8 mouse cellular contexts compared by ENCODE assay signal in genomic region chr19:37697651-37698272, GRCm38 (mm10). TPM values are rescaled to one million over a fixed set of nuclear protein-coding genes. Genes with fewer than 3 reads are reported as not detected.
DNase-seq lines count a peak whose midpoint lies in the region; ATAC-seq and TF ChIP-seq lines count a peak whose summit lies in the region.

Gene Cyp26a1, plus strand, starts transcription at chr19:37697798.

- intact Hi-C loops in left cerebral cortex, postnatal 36 days (cut with DNase I): no loop called here

- H3K27ac ChIP-seq in heart, embryonic 15.5 days: no peak within 1 kb of the TSS
- H3K27ac ChIP-seq in forebrain, embryonic 10.5 days: no peak within 1 kb of the TSS; the same call in 1 of the 2 replicates
- H3K27ac ChIP-seq in olfactory bulb, adult 2 months (ENCODE audit: insufficient read depth, low read depth, low read length): no peak within 1 kb of the TSS

- no peaks in the 10 kb centered on the region for H3K36me3 ChIP-seq in heart, embryonic 15.5 days
- no peaks in the 10 kb centered on the region for H3K36me3 ChIP-seq in forebrain, embryonic 10.5 days (replicated peaks)

- H3K27me3 ChIP-seq in heart, embryonic 15.5 days: peaks cover 100% of the 10 kb centered on the region
- H3K27me3 ChIP-seq in forebrain, embryonic 10.5 days (ENCODE audit: poor library complexity, severe bottlenecking): peaks cover 100% of the 10 kb centered on the region

- no peak for TF ChIP-seq POLR2A in olfactory bulb, adult 2 months (IDR thresholded peaks at IDR 0.05; ENCODE audit: insufficient read depth, low read depth, low read length)

- peaks cover 39% of the 10 kb centered on the region for H3K4me1 ChIP-seq in heart, embryonic 15.5 days (replicated peaks)
- peaks cover 51% of the 10 kb centered on the region for H3K4me1 ChIP-seq in forebrain, embryonic 10.5 days
- H3K4me1 ChIP-seq in olfactory bulb, adult 2 months (ENCODE audit: control insufficient read depth, insufficient read depth, low read length): peaks cover 33% of the 10 kb centered on the region

- no peak within 1 kb of the TSS for H3K9ac ChIP-seq in heart, embryonic 15.5 days

- H3K4me2 ChIP-seq in heart, embryonic 15.5 days: peak within 1 kb of the TSS; percentile 82

- under 1% methylated on average over 49 of the region's 51 CpGs for WGBS in heart, embryonic 15.5 days
- under 1% methylated on average over 51 of the region's 51 CpGs for WGBS in forebrain, embryonic 10.5 days
- WGBS in olfactory bulb, adult 2 months: 1% methylated on average over 51 of the region's 51 CpGs

- no peak for DNase-seq in heart, adult 18-20 months
- DNase-seq in forebrain, embryonic 10.5 days (ENCODE audit: extremely low spot score, low spot score): peak; percentile 39
- peak; percentile 45 to 63 for DNase-seq in kidney, postnatal 4 days
- no peak for DNase-seq in spleen, postnatal 36 days (ENCODE audit: low spot score in 2 of 2)
- DNase-seq in left cerebral cortex, postnatal 36 days (ENCODE audit: low spot score in 2 of 2): no peak
- no peak for DNase-seq in lung, postnatal 36 days

- peak within 1 kb of the TSS; percentile 50 for H3K4me3 ChIP-seq in heart, embryonic 15.5 days
- peak within 1 kb of the TSS; percentile 47 for H3K4me3 ChIP-seq in forebrain, embryonic 10.5 days
- peak within 1 kb of the TSS; percentile 28 for H3K4me3 ChIP-seq in olfactory bulb, adult 2 months (ENCODE audit: insufficient read depth, low read depth, low read length)

- TF ChIP-seq CTCF in olfactory bulb, adult 2 months (IDR thresholded peaks at IDR 0.05; ENCODE audit: insufficient read depth, low read depth, low read length): no peak

- no peaks in the 10 kb centered on the region for H3K9me3 ChIP-seq in heart, embryonic 15.5 days (replicated peaks)
- no peaks in the 10 kb centered on the region for H3K9me3 ChIP-seq in forebrain, embryonic 10.5 days

- ATAC-seq in heart, embryonic 15.5 days (replicated peaks; ENCODE audit: insufficient number of reproducible peaks, insufficient read depth, low FRiP score, low read depth): no peak

RNA-seq across cellular contexts. Expression of gene Cyp26a1, which starts in this region (rescaled TPM):
- 1.7 and 2.1 TPM in 2 replicates for polyA plus RNA-seq in heart, embryonic 15.5 days (2015; fragmentation: Nextera tagmentation; extraction: Ambion mirVana)
- not detected for total RNA-seq in heart, adult 18-20 months (2021)
- polyA plus RNA-seq in forebrain, embryonic 10.5 days (2016; fragmentation: Nextera tagmentation; extraction: Ambion mirVana): 8.3 and 9.8 TPM in 2 replicates
- polyA plus RNA-seq in olfactory bulb, adult 2 months (2012; ENCODE audit: insufficient read depth, insufficient read length, low replicate concordance, missing spikeins): not detected in 2 replicates
- total RNA-seq in left cerebral cortex, postnatal 36 days (2021): not detected

Comparison
In these comparisons a context has a peak if more than half of its experiments do, and no peak if none do; other contexts are left out.
1. DNase-seq: peak in forebrain, embryonic 10.5 days (single experiment) and kidney, postnatal 4 days (2 of 2); none in heart, adult 18-20 months (0 of 2), spleen, postnatal 36 days (0 of 2), left cerebral cortex, postnatal 36 days (0 of 2) and lung, postnatal 36 days (single experiment).
2. Peak in every context shown above with its lines, with median percentiles within 50 percentile points of each other: H3K4me3 ChIP-seq.